Mouse (Mus musculus) forebrain, embryonic 16.5 days (tissue): ENCODE data around the gene Klhl3. TPM values are rescaled to one million over a fixed set of nuclear protein-coding genes. Genes with fewer than 3 reads are reported as not detected.

ENCODE experiments used
- ATAC-seq: fragments of 200-750 bp; cut with Nextera tagmentation; 2 replicates; pipeline ENCODE4 v1.8.0; 2017; ENCODE audit warnings: mild to moderate bottlenecking, moderate library complexity
- H3K27ac ChIP-seq: fragments of 300-500 bp; sonication (generic); 2 replicates; pipeline ENCODE4 v1.5.1; 2014; ENCODE audit warnings: low read length, control low read depth
- H3K27me3 ChIP-seq: fragments of 300-500 bp; sonication (generic); replicated peaks from 2 replicates; pipeline ENCODE4 v1.6.1; 2014; ENCODE audit warnings: low read length; ENCODE audit not compliant: control insufficient read depth, insufficient read depth
- H3K36me3 ChIP-seq: fragments of 300-500 bp; sonication (generic); 2 replicates; pipeline ENCODE4 v1.6.1; 2014; ENCODE audit not compliant: control insufficient read depth, insufficient read depth
- H3K4me1 ChIP-seq: fragments of 300-500 bp; sonication (generic); replicated peaks from 2 replicates; pipeline ENCODE4 v1.6.1; 2014; ENCODE audit warnings: low read length; ENCODE audit not compliant: control insufficient read depth, insufficient read depth
- H3K4me2 ChIP-seq: fragments of 300-500 bp; sonication (generic); 2 replicates; pipeline ENCODE4 v1.6.1; 2014; ENCODE audit warnings: mild to moderate bottlenecking, low read length, control low read depth
- H3K4me3 ChIP-seq: fragments of 300-500 bp; sonication (generic); replicated peaks from 2 replicates; pipeline ENCODE4 v1.5.1; 2014; ENCODE audit warnings: mild to moderate bottlenecking, low read length, control low read depth
- H3K9ac ChIP-seq: fragments of 300-500 bp; sonication (generic); replicated peaks from 2 replicates; pipeline ENCODE4 v1.6.1; 2014; ENCODE audit warnings: low read depth, low read length, control low read depth
- H3K9me3 ChIP-seq: fragments of 300-500 bp; sonication (generic); 2 replicates; pipeline ENCODE4 v1.6.1; 2016; ENCODE audit warnings: low read length; ENCODE audit not compliant: control insufficient read depth
- WGBS: fragments of 180-500 bp; shearing (Covaris S2); extraction: QIAGEN DNeasy Blood & Tissue Kit; methylation state at CpG from one replicate; pipeline ENCODE4 v1.1.7; 2014; 5-methylcytosine and 5-hydroxymethylcytosine counted together
- polyA plus RNA-seq: library from polyadenylated mRNA; unstranded; fragments of >200 nt; fragmentation: Nextera tagmentation; extraction: Ambion mirVana; gene quantifications from 2 replicates; pipeline ENCODE4 v1.2.1, GENCODE M21; 2015

Gene Klhl3
- polyA plus RNA-seq, 1 experiment from 2014 or later: 11.8 TPM

GRCm38 (mm10) chr13:58007256-58008037 is 105.9 kb downstream of the Klhl3 start:
- no peaks in the 10 kb centered on the region for H3K36me3 ChIP-seq
- no peaks in the 10 kb centered on the region for H3K27me3 ChIP-seq
- no peak for ATAC-seq
- no peak overlapping the region for H3K27ac ChIP-seq
- no peak overlapping the region for H3K4me2 ChIP-seq
- H3K9me3 ChIP-seq: no peaks in the 10 kb centered on the region
- no peak overlapping the region for H3K9ac ChIP-seq
- no peak overlapping the region for H3K4me3 ChIP-seq
- peaks cover 4% of the 10 kb centered on the region; the same call in 1 of the 2 replicates for H3K4me1 ChIP-seq
- 51% methylated on average over 16 of the region's 16 CpGs for WGBS

GRCm38 (mm10) chr13:58001792-58002191 is 111.6 kb downstream of the Klhl3 start:
- H3K9me3 ChIP-seq: no peaks in the 10 kb centered on the region
- H3K4me2 ChIP-seq: no peak overlapping the region
- no peak overlapping the region for H3K4me3 ChIP-seq
- H3K27ac ChIP-seq: no peak overlapping the region
- H3K27me3 ChIP-seq: no peaks in the 10 kb centered on the region
- WGBS: 78% methylated on average over 3 of the region's 3 CpGs
- no peak overlapping the region for H3K9ac ChIP-seq
- H3K4me1 ChIP-seq: no peaks in the 10 kb centered on the region
- no peaks in the 10 kb centered on the region for H3K36me3 ChIP-seq
- no peak for ATAC-seq

GRCm38 (mm10) chr13:57996536-57996935 is 116.9 kb downstream of the Klhl3 start:
- Histone ChIP-seq H3K9ac (no peak overlapping the region), H3K4me3 (no peak overlapping the region), H3K27ac (no peak overlapping the region), H3K27me3 (no peaks in the 10 kb centered on the region), H3K9me3 (no peaks in the 10 kb centered on the region), H3K4me1 (no peaks in the 10 kb centered on the region), H3K4me2 (no peak overlapping the region), H3K36me3 (no peaks in the 10 kb centered on the region)
- WGBS: 88% methylated on average over 11 of the region's 11 CpGs
- no peak for ATAC-seq

- H3K4me1 ChIP-seq: no peaks in the 10 kb centered on the region
- no peaks in the 10 kb centered on the region for H3K27me3 ChIP-seq
- H3K36me3 ChIP-seq: no peaks in the 10 kb centered on the region
- H3K4me2 ChIP-seq: no peak overlapping the region
- no peaks in the 10 kb centered on the region for H3K9me3 ChIP-seq
- H3K4me3 ChIP-seq: no peak overlapping the region
- no peak for ATAC-seq
- H3K27ac ChIP-seq: no peak overlapping the region
- WGBS: 87% methylated on average over 13 of the region's 13 CpGs
- H3K9ac ChIP-seq: no peak overlapping the region
These were observed 117.5 kb downstream of the Klhl3 start for GRCm38 (mm10) chr13:57995864-57996263.

- Histone ChIP-seq H3K4me1 (peaks cover 29% of the 10 kb centered on the region), H3K4me2 (no peak overlapping the region), H3K36me3 (no peaks in the 10 kb centered on the region), H3K27ac (0 out of 2 replicates have a peak overlapping the region, but pooled peaks have one; percentile 51), H3K9ac (no peak overlapping the region), H3K9me3 (no peaks in the 10 kb centered on the region), H3K27me3 (no peaks in the 10 kb centered on the region), H3K4me3 (no peak overlapping the region)
- no peak for ATAC-seq
- WGBS: 34% methylated on average over 10 of the region's 10 CpGs
These were observed 128.8 kb downstream of the Klhl3 start for GRCm38 (mm10) chr13:57984637-57985036.

GRCm38 (mm10) chr13:57984163-57984562 is 129.2 kb downstream of the Klhl3 start:
- H3K4me3 ChIP-seq: no peak overlapping the region
- no peaks in the 10 kb centered on the region for H3K36me3 ChIP-seq
- no peak overlapping the region for H3K27ac ChIP-seq
- H3K9ac ChIP-seq: no peak overlapping the region
- H3K4me2 ChIP-seq: no peak overlapping the region
- ATAC-seq: 0 out of 2 replicates have a peak, but pooled peaks have one; percentile 9
- 77% methylated on average over 8 of the region's 8 CpGs for WGBS
- H3K9me3 ChIP-seq: no peaks in the 10 kb centered on the region
- no peaks in the 10 kb centered on the region for H3K27me3 ChIP-seq
- peaks cover 29% of the 10 kb centered on the region for H3K4me1 ChIP-seq

GRCm38 (mm10) chr13:57983330-57983729 is 130.1 kb downstream of the Klhl3 start:
- WGBS: 54% methylated on average over 12 of the region's 12 CpGs
- Histone ChIP-seq H3K4me1 (peaks cover 33% of the 10 kb centered on the region), H3K4me3 (no peak overlapping the region), H3K9me3 (no peaks in the 10 kb centered on the region), H3K27me3 (peaks cover 4% of the 10 kb centered on the region; the same call in 1 of the 2 replicates), H3K36me3 (no peaks in the 10 kb centered on the region), H3K27ac (no peak overlapping the region), H3K9ac (no peak overlapping the region), H3K4me2 (no peak overlapping the region)
- ATAC-seq: peak; percentile 38; the same call in 1 of the 2 replicates

- H3K9me3 ChIP-seq: no peaks in the 10 kb centered on the region
- peaks cover 33% of the 10 kb centered on the region for H3K4me1 ChIP-seq
- no peak overlapping the region for H3K9ac ChIP-seq
- no peaks in the 10 kb centered on the region for H3K36me3 ChIP-seq
- no peak overlapping the region for H3K4me3 ChIP-seq
- H3K27ac ChIP-seq: no peak overlapping the region
- 57% methylated on average over 11 of the region's 11 CpGs for WGBS
- peaks cover 4% of the 10 kb centered on the region; the same call in 1 of the 2 replicates for H3K27me3 ChIP-seq
- no peak overlapping the region for H3K4me2 ChIP-seq
- peak; percentile 35; the same call in 1 of the 2 replicates for ATAC-seq
These were observed 130.5 kb downstream of the Klhl3 start for GRCm38 (mm10) chr13:57982904-57983303.

- WGBS: 23% methylated on average over 9 of the region's 9 CpGs
- Histone ChIP-seq H3K27me3 (peaks cover 4% of the 10 kb centered on the region; the same call in 1 of the 2 replicates), H3K9ac (no peak overlapping the region), H3K27ac (no peak overlapping the region), H3K4me2 (no peak overlapping the region), H3K4me1 (peaks cover 33% of the 10 kb centered on the region), H3K36me3 (no peaks in the 10 kb centered on the region), H3K9me3 (peaks cover 3% of the 10 kb centered on the region; the same call in 1 of the 2 replicates), H3K4me3 (no peak overlapping the region)
- no peak for ATAC-seq
These were observed 132.7 kb downstream of the Klhl3 start for GRCm38 (mm10) chr13:57980679-57981078.
